Mouse (Mus musculus): Measurements from ENCODE around the gene Nrap.

The Nrap gene

DNA sequence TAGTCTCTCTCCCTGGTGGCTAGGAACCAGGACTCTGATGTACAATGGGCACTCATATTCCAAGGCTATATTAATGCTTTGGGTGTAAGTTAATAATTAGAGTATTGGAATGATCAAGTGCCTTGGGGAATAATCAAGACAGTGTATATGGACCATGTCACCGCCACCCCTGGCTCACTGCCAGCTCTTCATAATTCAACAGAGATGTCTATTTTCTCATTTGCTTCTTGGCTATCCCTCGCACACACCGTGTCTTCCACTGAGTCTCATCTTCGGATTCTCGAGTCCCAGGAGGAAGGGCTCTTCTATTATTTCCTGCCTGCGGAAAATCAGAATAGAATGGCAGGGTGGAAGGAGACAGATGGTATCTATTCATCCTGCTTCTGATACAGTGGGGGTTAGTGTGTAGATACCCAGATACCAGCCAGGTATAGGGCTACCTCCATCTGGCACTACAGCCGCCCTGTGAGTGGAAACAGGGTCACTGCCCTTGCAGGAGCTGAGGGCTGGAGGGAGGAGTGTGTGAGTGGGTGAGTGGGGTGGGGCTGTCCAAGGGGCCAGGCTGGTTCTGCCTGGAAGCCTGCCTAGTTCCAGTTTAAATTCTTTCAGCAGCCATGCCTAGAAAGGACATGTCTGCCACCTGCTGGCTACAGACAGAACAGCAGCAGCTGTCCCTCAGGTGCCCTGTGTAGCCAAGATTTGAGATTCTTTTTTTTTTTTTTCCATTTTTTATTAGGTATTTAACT, 95.0 kb downstream of the Nrap start:
- DNase-seq: peak; percentile 87 to 88

DNA sequence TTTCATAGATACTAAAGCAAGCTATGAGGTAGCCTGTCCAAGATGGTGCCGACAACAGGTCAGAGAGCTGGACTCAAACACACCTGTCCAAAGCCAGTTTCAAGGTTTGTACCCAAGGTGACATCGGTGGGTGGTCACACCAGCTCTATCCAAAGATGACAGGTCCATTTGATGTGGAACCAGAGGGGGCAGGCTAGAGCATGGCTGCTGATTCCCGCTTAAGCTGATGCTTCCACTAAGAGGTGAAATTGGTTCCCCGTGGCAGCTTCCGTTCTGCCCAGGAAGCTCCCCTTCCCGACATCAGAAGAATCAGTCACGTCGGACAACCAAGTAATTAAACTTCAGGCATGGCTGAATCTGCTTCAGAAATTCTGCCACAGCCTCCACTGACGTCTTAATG, 97.5 kb downstream of the Nrap start:
- no peak for DNase-seq

DNA sequence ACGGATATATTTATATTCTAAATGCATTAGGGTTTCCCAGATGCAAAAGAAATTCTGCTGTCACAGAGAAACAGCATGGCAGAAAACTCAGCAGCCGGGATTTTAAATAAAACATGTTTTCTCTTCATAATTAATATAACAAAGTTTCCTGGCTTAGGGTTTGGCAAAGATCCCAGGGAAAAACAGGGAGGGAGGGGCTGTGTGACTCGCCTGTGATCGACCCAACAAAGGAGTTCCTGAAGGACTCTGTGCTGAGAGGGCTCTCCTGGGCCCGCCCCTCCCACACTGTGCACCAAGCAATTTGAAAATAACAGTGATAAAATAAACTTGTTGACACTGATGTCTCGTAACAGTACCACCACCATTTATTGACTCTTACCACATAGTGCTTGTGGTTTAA, 97.9 kb downstream of the Nrap start:
- no peak for DNase-seq

DNA sequence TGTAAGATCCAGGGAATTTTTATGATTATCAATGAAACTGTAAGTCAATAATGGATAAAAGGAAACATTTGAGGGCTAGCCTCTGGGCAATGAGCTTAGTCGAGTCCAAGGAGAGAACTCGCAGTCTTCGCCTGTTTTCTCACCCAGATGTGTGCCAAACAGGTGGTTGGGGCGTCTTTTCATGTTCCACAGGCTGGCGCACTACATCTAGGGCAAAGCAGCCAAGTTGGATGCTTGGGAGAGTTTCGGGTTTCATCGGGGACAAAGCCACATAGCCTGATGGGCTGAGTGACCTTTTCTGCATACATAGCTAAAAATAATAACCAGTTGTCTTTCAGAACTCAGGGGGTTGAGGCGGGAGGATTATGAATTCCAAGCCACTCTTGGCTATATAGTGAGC, 100.2 kb downstream of the Nrap start:
- no peak for DNase-seq

DNA sequence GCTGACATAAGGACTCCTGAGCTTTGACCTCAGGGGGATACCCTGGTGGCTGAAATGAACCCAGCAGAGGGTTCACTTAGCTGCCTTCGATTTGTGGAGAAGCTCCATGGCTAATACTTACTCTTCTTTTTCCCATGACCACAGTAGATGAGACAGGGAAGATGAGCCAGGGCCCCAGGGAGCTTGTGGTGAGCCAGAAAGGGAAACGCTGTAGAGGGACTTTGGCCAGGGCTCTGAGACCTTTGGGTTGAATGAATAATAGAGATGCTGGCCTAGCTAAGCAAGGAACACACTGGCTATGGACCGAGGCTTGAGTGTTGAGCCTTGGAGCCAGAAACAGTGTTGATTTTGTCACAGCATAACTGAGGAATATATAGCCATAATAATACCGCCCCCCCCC, 101.4 kb downstream of the Nrap start:
- DNase-seq: no peak

DNA sequence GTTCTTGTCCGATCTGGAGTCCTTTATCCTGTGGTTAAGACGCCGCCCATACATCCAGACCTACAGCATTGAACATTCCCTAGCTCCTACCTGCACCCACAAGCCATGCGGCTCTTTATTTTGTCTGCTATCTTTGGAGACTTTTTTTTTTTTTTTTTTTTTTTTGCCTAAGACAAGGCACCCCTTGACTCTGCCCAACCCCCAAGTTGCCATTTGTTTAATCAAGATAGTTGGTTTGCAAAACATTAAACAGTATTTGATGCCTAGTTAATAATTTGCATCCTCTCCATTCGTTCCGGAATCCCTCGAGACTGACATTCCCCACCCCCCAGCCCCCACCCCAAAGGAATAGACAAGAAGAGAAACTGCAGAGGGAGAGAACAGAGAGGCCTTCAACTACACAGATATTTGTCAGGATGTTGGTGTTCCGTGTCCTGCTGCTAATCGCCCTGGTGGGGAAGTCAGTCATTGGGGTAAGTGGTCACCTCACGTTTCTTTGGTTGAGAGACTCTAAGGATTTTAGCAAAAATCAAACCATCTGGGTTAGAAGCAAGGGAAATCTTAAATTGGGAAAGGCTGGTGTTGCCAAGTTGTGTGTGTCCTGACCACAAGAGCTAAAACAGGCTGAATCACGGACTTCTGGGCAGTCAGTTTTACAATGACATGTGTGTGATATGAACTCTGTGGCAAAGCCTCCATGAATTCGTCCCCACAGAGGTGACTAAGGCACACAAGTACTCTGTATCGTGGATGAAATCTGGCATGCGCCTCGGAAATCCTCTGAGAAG, 102.1 kb downstream of the Nrap start:
- no peak for DNase-seq

DNA sequence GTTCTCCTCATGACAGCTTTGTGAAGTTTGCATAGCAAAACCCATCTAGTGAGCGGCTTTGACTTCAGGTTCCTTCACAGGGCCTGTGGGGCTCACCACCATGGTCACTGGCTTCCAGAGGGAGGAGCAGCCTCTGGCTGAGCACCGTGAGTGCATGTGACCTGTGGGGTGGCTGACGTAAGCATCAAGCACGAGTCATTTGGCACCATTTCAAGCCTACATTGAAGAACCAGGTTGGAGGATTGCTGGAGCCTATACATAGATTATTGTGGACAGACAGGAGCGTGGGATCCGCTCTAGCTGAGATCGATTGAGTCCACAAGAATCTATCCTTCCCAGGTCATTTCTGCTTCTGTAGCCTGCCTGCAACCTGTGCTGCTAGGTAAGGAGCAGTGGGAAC, 103.0 kb downstream of the Nrap start, which contains the start of gene Habp2:
Gene Habp2 (plus strand): TSS at position 272 of the 400 bp plus-strand sequence.
- DNase-seq: no peak

DNA sequence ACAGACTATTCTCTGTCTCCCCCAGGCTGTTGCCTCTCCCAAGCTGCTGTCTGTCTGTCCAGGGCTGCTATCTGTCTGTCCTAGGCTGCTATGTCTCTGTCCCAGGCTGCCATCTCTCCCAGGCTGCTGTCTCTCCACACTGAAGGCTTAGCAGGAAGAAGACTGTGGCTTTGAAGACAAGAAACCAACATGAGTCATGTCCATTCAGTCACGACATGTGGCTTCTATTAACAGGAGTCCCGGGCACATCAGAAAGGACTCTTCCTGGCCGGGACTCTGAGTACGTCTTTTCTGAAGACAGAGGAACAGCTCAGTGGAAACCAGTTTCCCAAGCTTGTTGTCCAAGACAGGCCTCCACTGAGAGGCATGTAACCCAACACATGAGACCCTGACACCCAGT, 104.6 kb downstream of the Nrap start:
- no peak for DNase-seq

DNA sequence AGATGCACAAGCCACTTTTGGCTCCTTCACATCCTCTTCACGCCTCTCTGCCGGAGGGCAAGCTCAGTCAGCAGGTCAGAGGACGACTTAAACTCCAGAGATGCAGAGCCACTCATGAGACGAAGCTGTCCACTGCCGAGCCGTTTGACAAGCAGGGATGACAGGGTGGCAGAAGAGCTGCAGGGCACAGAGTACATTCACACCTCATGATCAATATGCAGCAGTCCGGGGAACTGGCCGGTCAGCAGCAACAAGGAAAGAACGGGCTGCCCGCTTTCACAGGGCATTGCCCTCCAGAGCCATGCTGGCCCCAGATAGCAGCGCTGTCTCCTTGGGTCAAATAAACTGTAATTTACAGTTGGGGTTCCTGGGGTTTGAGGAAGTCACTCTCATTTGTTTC, 111.5 kb downstream of the Nrap start:
- no peak for DNase-seq

DNA sequence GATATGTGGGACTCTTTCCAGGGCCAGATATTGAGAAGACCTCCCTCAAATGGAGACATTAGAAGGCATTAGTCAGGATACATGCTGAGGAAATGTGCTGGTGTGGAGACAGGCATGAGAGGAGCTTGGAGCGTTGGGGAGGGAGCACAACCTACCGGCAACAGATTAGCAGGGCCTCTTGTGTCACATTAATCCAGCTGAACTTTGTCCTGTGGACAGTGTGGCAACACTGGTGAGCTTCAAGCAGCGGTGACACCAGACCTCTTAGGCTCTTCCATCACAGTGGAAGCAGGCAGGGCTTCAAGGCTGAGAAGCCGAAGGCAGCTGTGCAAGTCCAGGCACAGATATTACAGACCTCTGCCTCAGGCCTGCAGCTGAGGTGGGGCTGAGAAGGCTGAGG, 111.9 kb downstream of the Nrap start:
- no peak for DNase-seq

DNA sequence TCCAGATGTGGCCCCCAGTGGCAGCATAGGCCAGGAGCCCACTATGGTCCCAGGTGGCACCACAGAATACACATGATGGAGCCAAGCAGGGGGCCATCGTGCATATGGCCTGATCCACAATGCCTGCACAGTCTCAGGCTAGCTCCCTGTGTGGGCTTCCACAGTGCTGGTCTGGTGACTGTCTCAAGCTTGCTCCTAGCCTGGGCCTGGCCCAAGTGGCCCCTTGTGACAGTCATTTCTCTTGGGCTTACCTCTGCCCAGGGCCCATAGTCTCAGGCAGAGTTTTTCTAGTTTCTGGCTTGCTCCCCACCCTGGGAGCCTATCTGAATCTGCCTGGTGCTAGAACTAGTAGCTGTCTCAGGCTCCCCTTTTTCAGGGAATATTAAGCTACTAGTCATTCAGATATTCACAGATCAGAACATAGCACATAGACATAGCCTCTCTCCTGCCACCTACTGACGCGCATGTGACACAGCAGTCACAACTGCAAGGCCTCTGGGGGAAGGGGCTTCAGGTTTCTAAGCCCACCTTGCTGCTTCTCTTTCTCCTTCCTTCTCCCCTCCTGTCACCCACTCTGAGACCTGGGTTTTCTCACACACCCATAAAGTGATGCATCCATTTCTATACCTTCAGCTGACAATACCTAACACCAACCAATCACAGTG, 112.6 kb downstream of the Nrap start:
- DNase-seq: no peak

DNA sequence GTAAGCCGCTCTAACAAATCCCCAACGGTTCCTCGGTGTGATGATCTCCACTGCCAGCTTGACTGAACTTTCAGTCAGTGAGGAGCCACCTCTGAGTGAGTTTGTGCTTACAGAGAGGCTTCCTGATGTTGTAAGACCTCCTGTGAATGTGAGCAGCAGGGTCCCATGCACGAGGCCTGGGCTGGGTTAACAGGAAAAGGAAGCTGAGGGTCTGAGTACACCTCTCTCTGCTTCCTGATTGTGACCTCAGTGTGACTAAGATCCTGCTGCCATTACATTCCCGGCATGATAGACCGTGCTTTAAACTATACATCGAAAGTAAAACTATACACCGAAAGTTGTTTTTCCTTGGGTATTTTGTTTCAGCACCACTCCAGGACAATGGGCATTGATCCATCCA, 117.8 kb downstream of the Nrap start:
- no peak for DNase-seq
